Mouse (Mus musculus): ENCODE measurements around the gene Ptpre.
"Not testable (repeated sequence)": the region's sequence is repeated elsewhere in the genome, so short reads cannot be mapped to it uniquely, and the experiment has no call there.

Gene Ptpre

DNA sequence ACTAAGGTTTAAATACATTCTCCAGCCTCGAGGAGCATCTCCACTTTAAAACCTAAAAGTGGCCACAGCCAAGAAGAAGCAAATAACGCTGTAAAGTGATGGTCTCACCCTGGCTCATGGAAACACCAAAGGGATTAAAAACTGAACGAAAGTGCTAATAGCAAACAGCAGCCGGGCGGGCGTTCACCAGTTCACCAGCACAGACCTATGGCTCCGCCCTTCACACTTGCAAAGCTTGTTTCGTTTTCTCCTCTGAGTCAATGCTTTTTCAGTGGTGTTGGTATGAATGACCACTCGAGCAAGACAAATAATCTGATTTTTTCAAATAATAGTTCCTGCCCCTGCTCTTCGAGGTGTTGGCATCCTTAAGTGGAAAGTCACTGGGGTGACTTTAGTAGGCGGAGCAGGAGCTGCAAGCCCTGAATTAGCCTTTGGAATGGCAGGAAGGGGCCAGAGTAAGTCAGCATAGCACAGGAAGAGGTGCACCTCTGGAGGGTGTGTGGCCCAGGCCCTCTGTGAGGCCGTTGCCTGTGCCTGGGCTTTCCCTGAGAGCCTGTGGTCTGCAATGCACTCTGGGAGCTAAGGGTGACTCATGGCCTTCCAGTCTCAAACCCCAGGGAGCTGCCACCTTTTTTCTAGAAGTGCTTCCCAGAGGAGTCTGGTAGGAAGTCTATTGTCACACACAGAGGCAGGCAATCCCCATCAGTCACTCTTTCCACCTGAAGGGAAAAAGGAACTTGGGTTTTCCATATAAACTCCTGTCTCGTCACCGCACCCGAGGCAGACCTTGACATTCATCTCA, 67.9 kb downstream of the Ptpre start:
- in situ Hi-C loops (cut with MseI, MboI), result no loop called here

DNA sequence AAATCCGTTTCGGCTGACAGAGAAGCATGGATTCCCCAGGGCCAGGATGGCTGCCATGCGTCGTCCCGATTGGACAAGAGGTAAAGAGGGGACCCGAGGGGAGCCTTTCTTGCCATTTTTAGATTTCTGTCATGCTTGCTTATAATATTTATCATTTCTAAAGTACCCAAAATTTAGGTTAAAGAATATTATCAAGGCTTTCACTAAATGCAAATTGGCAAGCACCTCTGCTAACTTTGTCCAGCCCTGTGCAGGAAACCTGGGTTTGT, 68.5 kb downstream of the Ptpre start:
- in situ Hi-C loops (cut with MseI, MboI), result no loop called here

DNA sequence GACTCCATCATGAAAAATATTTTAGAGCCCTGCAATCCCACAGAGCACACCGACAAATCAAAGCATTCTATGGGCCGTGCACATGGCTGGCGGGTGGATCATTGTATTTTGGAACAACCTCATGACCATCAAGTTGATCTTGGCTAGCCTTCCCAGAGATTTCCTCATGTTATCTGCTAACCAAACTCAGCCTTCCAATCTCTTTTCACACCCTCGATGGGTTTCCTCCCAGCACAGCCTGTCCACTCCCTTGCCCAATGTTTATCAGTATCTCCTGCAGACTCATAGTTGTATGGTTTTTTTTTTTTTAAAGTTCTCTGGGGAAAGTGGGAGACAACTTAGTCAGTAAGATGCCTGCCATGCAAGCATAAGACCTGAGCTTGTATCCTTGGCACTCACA, 70.9 kb downstream of the Ptpre start:
- in situ Hi-C loops (cut with MseI, MboI), result no loop called here

DNA sequence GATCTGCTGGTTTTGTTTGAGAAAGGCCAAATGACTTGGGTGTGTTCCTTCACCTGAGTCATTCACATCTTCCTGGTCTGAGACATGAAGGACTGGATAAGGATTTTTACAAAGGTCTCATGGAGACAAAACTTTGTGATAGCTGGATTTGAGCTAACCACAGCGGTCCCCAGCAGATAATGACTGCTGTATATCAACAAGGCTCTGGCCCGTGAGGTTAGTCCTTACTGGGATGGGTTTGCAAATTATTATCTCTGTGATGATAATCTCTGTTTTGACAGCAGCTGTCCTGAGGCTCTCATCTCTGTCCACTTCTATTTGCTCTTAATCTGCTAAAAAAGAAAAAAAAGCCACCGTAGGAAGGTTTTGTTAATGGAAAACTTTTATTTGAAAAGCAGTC, 71.7 kb downstream of the Ptpre start:
- in situ Hi-C loops (cut with MseI, MboI), result no loop called here

DNA sequence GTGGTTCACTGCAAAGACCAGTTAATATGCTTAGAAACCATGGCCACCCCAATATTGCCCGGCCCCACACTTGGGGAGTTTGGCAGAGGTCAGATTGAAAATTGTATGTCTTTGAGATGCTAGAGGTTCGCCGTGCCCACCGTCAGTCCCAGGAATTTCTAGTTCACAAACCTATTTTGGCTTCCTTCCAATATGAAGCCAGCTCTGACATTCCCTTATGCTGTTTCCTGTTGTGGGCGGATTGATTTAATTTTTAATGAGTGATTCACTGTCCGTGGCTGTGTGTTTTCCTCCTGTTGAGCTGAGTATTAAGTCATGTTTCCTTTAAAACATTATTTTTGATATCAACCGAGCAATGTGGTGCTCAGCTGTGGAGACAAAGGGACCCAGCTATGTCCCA, 72.4 kb downstream of the Ptpre start:
- in situ Hi-C loops (cut with MseI, MboI), result no loop called here

DNA sequence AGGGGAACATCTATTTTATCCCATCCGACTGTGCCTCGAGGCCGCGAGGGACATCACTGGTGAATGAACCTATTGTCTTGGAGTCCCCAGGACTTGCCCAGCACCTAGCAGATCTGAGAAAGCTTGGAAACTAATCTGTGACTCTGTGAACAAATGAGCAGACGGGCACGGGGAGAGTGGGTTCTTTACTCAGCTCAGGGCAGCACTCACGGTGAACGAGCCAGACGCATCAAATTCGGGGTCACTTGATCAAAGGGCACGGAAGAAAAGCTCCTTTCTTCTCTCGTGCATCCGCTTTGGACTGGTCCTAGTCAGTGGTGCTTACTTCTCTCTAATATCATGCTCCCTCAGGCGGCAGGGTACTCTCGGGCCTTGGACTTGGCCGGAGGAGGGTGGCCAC, 75.0 kb downstream of the Ptpre start:
- in situ Hi-C loops (cut with MseI, MboI), result no loop called here

DNA sequence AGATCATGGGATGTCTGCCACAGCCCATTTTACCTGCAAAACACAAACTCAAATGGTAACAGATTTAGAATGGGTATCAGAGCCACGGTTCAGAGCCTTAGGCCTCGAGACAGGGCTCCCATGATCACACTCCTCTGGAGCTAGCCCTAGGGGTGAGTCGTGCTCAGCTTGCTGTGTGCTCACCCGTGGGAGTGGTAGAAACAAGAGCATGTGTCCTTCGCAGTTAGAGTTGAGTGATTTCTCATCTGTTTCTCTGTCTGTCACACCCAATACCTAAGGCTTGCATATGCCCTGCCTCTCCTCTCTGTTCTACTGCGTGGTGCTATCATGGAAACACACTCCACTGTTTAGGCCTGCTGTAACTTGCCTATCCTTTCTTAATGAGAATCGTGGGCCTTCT, 75.5 kb downstream of the Ptpre start:
- in situ Hi-C loops (cut with MseI, MboI), result no loop called here

DNA sequence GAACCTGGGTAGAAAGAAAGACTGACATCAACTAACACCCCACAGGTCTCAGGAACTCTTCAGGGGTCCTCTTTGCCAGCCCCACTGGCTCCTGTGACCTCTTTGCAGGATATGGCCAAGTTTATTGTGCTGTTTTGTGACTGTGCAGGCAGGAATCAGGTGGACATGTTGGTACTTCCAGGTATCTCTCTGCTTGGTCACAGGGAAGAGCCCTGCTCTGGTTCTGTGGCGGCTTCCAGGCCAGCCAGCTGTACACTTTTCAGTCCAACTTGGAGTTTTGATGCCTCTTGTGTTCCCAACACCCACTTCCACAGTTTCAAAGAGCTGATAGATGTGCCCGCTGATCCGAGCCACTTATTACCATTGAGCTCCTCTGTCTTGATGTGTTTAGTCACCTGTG, 76.1 kb downstream of the Ptpre start:
- in situ Hi-C loops (cut with MseI, MboI), result no loop called here

DNA sequence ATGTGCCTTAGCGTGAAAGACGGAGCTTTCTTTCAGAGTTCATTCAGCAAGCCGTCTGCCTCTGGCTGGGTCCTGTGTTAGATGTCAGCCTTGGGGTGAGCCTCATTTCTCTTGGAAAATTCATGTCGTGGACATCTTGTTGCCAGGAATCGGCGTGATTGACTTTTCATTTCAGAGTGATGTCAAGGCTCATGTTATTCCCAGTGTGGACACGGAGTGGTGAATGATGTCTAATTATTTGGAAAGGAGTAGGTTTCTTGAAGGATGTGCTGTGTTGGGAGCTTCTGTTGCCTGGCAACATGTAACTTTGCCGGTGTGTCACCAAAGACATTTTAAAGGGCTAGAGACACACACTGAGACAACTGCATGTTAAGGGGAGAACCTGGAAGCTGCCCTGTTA, 77.6 kb downstream of the Ptpre start:
- in situ Hi-C loops (cut with MseI, MboI), result no loop called here

DNA sequence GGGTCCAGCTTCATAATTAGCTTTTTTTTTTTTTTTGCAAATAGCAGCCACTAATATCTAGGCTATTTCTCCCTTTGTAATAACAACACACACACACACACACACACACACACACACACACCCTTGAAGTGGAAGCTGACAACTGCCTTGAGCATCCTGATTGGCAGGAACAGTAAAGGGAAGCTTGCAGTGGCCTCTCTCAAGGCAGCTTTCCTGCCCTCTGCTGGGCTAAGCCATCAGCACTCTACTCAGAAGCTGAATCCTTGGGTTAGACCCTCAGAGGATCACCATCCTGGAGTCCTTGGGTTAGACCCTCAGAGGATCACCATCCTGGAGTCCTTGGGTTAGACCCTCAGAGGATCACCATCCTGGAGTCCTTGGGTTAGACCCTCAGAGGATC, 79.2 kb downstream of the Ptpre start:
- in situ Hi-C loops (cut with MseI, MboI), result not testable (repeated sequence)

DNA sequence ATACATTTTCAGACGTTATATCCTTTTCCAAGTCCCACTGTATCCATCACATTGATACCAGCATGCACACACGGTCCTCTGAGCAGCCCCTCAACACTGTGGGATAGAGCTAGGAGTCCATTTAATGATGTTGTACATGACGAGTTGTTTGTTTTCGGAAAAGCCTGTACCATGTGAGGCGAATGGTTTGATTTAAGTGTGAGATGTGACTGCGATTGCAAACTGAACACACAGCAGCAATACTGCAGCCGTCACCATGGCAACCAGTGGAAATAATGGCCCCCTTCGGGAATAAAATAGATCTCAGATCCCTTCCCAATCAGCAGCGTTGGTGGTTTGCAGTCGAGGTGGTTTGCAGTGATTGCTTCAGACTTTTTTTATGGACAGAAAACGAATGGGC, 80.5 kb downstream of the Ptpre start:
- in situ Hi-C loops (cut with MseI, MboI), result no loop called here

DNA sequence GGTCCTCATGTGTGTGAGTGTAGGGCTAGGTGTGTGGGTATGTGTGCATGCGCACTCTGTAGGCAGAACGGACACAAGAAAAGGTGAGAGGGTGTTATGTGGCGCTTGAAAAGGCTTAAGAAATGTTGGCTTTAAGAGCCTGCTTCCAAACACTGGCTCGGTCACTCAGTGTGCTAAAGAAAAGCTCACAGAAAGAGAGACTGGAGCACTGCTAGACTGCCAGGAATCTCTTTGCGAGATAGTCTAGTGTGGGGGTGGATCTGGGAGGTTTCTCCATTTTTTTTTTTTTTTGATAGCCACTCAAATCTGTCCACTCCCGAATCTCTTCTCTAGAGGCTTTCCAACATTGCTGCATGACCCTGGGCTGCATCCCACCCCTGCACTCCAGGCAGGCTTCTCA, 84.4 kb downstream of the Ptpre start:
- in situ Hi-C loops (cut with MseI, MboI), result no loop called here

DNA sequence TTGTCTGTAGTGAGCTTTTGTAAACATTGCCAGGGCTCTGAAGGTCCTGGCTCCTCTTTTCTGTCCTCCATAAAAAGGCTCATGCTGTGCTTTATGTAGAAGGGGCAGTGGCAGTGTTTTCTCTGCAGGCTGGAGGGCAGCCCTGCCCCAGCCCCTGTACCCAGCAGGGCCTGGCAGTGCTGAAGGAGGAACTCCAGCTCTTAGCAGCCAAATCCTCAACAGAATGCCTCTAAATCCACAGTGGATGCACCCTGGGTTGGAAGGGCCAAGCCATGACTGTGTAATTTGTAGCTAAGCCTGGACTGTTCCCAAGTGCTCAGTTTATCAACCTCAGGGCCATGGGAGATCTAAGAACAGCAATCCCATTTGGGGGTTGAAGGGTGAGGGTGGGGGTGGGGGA, 85.0 kb downstream of the Ptpre start:
- in situ Hi-C loops (cut with MseI, MboI), result no loop called here

DNA sequence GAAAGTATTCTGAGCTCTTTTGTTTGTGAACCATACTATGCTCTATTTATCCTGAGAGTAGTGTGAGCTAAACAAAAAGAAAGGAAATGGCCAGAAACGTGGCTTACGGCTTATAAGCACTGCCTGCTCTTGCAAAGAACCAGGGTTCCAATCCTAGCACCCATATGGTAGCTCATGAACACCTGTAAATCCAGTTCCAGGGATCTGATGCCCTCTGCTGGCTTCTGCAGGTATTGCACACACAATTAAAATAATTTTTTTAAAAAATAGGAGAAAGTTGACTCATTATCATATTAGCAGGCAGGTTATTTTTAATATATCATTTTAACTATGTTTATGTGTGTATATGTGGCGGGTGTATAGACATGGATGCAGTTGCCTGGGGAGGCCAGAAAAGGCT, 87.6 kb downstream of the Ptpre start:
- in situ Hi-C loops (cut with MseI, MboI), result loop anchor here (5.0 kb wide), 1 partner anchor 88 kb away; the partner anchor contains the start of gene Ptpre (in 2 of the 2)

DNA sequence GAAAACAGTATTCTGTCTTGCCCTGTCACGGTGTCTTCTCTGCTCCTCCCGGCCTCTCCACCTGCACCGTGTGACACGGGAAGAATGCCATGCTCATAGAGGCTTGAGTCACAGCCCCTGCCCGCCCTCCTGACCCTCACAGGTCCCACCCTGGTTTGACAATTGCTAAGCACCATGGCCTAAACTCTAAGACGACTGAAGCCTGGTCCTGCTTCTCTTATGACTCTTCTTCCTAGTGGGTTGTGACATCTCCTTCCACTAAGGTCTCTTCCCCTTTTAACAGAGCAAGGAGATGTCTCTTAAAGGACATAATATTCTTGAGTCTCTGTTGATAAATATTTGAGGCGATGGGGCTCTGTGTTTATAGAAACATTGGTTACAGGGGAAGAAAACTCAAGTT, 91.1 kb downstream of the Ptpre start:
- in situ Hi-C loops (cut with MseI, MboI), result loop anchor here (5.0 kb wide), 1 partner anchor 91 kb away; the partner anchor contains the start of gene Ptpre (in 2 of the 2)

DNA sequence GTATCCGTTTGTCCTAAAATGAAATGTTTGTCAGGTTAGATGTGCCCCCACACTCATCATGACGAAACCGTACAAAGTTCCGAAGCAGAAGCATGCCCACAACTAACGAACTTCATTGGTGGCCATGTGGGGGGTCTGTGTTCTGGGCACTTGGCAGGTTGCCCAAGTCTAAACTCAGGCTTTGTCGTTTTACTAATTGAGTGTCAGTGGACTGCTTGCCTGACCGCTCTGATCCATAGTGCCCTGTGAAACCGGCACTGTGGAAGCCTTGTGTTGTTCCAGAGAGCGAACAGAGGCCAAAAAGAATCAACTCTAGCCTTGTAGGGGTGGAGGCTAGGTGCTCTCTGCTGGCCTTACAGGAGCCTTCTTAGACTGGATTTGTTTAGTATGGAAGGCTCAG, 91.7 kb downstream of the Ptpre start:
- in situ Hi-C loops (cut with MseI, MboI), result loop anchor here (5.0 kb wide), 1 partner anchor 92 kb away; the partner anchor contains the start of gene Ptpre (in 2 of the 2)

DNA sequence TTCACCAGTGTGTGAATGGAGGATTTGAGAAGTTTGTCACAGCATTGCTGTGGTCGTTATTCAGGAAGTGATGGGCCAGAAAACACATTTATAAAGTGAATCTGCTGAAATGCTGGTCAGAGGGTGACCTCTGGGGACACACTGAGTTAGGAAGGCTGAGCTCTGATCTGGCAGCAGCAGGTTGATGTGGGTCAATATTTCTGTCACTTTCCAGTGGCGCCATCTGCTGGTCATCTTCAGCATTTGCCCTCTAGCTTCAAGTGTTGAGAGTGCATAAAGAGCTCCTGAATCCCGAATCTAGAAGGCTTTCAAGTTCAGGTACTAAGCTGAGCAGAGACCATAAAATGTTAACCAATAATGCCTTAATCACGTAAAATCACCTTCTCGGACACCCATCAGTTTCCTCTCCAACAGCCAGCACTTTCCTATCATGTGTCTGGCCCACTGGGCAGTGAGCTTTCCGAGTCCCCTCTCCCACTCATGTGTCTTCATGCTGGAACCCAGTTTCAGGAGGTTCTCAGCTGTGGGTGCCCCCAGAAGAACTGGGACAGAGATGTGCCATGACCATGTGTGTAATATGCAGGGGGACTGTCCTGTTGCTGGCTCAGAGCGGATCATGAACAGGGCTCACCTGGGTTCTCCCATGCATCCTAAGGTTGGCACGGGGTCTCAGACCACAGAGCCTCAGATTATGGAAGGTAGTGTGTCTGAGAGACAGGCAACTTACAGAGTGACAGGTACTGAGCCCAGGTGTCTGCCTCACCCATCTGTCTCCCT, 94.7 kb downstream of the Ptpre start:
- in situ Hi-C loops (cut with MseI, MboI), result no loop called here

DNA sequence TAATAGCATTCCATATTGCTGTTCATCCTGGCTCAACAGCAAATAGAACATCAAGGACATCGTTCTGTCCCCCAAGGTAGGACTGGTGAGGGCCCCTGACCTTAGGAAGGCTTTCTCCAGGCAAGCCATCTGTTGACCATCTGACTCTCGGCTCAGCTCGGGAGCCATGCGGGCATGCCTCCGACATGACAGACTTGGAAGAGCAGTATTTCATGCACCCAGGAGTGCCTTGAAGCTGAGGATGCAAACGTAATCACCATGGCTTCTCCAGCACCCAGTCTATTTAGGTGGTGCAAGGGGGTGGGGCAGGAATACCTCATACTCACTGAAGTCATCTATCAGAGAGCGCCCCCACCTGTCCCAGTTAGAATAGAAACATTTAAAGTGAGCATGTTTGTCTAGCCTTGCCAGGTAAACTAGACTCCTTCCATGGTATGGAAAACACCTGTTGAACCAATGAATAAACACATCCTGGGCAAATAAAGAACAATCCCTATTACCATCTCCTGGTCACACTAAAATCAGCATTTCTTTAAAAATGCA, 95.5 kb downstream of the Ptpre start:
- in situ Hi-C loops (cut with MseI, MboI), result no loop called here

DNA sequence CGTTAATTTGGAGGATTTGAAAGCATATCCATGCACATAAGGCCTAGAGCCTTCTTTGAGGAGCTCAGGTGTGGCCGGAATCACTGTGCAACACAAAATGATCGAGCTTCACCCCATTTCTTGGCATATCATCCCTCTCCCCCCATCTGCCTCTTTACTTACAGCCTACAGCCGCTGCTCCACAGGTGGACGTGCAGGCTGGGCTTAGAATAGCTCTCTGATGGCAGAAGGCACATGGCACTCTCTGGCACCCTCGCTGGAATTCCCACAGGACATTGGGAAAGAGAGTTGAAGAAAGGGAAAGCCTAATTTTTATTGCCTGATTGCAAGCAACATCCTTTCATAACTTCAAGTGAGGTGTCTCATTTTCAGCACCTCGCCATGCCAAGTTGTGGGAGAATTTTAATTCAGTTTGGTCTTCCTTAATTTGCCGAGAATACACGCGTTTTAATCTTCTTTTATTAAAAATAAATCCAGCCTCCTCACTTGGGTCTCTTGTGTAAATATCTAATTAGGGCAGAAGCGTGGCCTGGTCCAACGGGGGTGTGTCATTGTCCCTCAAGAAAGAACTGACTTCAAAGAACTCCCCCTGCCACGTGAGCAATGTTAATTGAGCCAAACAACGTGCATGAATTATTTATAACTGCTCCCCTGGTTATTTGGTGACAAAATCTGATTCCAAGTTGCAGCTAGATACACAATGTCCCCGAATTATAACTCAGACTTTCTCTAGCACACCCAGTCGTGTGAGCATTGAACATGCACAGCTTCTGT, 97.8 kb downstream of the Ptpre start:
- in situ Hi-C loops (cut with MseI, MboI), result no loop called here

DNA sequence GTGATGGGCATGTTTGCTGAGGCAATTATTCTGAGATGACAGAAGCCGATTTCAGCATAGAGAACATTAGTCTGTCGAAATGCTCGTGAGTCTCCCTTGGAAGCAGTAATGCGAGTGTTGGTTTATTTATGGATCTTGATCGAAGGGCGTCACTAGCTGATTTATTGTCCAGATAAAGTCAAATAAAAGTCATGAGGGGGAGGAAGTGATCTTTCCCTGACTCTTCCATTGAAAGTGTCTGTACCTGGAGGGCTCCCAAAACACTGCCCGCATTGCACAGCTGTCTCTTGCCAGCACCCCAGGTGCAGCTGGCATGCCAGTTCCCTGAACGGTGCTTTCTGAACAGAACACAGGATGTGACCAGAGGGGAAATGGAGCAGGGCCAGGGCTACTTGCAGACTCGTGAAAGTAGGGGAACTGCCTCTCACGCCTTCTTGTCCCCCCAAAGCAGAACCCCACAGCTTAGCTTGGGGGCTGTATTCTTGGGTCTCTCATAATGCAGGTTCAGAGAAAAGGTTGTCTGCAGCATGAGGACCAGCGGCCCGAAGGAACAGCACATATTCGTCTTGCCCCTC, 100.2 kb downstream of the Ptpre start:
- in situ Hi-C loops (cut with MseI, MboI), result no loop called here

DNA sequence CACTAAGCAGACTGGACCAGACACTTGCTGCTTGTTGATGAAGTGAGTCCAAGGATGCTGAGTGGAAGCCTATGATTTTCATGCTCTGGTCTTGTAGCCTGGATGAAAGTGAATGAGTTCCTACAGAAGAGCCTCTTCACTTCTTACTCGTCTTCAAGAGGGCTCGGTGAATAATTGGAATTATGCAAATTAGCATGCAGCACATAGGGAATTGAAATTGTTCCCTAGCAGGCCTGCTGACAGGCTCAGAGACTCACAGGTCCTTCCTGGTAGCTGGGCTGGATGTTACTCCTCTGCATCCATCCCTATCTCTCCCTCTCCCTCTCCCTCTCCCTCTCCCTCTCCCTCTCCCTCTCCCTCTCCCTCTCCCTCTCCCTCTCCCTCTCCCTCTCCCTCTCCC, 102.1 kb downstream of the Ptpre start:
- in situ Hi-C loops (cut with MseI, MboI), result no loop called here
